Mouse (Mus musculus): ENCODE results near the gene Tmem164.

GRCm38 (mm10) chrX:142702566-142702965 lies 21.4 kb downstream of the Tmem164 start:
- TF ChIP-seq CTCF (IDR thresholded peaks at IDR 0.05) (no peak), POLR2A (IDR thresholded peaks at IDR 0.05; ENCODE audit: insufficient read depth, low read depth, low read length) (no peak), EP300 (IDR thresholded peaks at IDR 0.05; ENCODE audit: insufficient read depth, low read depth, low read length) (no peak)
